Mouse (Mus musculus): ENCODE data around the gene Ang2. TPM values are rescaled to one million over a fixed set of nuclear protein-coding genes. Genes with fewer than 3 reads are reported as not detected.
"Not testable (repeated sequence)": the region's sequence is repeated elsewhere in the genome, so short reads cannot be mapped to it uniquely, and the experiment has no call there.

Gene Ang2
- not detected for total RNA-seq (2021)
- long read RNA-seq, experiment 1: 0 reads
- long read RNA-seq, experiment 2: 0 reads

DNA sequence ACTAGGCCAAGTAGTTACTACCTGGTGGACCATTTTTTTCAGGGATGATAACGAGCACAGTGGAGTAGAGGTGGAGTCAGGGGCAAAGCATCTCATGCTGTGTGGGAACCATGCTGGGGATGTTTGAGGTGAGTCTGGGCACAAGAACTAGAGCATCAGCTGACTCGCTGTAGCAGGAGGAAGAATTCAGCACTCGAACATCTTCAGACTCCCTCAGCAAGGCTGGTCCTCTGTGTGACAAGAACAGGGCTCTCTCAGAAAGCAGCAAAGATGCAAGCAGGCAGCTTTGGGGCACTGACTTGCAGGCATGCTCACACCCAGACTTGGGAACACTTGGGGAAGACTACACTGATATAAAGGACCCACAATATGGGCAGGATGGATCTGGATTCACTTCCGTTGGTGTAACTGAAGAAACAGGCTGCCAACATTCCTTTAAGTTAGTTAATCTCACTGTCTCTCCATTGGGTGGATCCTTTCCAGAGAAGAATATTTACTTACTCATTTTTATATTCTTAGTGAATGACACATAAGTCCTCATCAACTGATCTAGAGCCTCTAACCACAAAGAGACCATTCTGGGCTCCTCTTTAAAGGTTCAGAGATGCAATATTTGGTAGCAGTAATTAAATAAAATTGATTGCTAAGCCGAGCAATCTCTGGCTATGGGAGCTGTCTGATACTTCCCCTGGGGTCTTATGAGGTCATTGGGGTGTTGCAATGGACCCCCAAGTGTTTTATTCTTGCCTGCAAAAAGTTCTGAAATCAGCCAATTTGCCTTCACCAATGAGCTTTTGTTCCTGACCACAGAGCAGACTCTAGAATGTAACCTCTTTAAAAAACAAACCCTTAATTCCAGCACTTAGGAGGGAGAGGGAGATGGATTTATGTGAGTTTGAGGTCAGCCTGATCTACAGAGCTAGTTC lies at the start of gene Ang2:
Gene Ang2 (minus strand): TSS at position 51 of the 926 bp plus-strand sequence.
- DNase-seq: no peak

DNA sequence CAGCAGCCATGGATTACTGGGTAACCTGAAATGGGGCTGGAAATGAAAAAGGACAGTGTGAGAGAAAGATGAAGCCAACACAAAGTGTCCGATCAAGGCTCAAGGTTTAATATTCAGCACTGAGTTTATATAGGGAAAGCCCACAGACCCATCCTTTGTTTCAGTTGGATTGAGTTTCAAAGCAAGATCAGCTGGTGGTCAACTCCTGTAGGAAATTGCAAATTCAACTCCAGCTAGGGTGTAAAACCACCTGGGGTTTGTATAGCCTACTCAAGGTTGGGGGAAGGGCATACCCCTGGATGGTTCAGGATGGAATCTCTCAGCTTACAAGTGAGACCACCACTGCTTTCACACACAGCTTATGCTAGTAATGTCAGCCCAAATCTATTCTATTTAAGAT lies 48.8 kb upstream of the Ang2 start:
- DNase-seq: no peak

DNA sequence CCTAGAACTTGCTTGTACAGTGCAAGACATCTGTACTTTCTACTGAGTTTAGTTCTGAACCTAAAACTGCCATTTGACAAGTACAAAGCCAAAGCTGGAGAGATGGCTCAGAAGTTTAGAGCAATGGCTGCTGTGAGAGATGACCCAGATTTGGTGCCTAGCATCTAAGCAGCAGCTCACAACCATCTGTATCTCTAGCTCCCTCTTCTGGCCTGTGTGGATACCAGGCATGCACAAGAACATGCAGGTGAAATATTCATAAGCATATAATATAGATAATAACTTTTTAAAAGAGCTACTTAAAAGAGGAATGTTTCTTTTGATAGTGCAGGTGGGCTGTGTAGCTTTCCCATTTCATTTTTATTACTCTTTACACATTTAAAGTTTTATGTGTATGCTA lies 42.0 kb upstream of the Ang2 start:
- peak; percentile 52 to 68 for DNase-seq

DNA sequence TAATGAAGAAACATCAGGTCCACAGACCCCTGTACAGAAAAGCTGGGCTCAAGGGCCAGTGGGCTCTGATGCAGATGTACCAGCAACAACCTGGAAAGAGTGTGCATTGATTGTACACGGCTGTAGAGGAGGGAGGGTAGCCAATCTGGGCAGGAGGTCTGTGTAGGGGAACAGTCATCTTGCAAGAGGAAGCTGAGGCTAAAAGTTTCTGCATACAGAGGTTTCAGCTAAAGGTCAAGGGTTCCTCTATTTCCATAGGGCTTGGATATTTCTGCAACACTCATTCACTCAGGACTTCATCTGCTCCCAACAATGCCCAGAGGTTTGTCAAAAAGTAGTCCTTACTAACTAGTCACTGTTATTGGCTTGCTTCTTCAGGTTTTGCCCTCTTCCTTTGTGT lies 38.5 kb upstream of the Ang2 start:
- DNase-seq: not testable (repeated sequence)

DNA sequence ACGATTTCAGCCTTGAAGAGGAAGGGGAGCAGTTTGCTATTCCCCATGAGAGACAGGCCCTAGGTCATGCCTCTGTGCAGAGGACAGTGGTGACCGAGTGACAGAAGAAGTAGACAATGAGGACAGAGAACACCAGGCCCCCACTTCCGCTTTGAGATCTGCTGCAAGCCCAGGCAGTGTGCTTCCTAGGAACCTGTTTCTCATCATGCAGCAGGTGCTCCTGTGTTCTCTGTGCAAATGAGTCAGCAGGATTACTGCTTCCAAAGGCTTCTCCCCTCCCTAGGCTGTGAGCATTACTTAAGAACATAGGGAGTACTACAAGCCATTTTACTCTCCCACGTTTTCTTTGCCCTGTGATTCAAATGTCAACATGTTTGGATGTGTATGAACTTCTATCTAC lies 30.7 kb upstream of the Ang2 start:
- not testable (repeated sequence) for DNase-seq

DNA sequence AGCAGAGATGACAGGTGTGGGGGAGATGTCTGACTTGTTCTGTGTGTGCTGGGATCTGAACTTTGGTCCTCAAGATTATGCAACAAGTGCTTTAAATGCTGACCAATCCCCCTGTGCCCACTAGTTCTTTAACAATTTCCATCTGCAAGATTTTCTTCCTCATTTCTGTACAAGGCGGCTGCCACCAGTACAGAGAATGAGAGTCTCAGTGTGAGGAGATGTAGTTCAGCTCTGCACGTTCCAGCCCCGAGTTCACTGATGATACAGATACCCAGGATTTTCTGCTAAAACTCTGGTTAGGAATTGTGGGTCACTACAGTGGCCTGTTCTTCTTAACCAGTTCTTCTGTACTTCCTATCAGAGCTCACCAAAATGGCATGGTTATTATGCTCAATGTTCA lies 21.1 kb upstream of the Ang2 start:
- not testable (repeated sequence) for DNase-seq

DNA sequence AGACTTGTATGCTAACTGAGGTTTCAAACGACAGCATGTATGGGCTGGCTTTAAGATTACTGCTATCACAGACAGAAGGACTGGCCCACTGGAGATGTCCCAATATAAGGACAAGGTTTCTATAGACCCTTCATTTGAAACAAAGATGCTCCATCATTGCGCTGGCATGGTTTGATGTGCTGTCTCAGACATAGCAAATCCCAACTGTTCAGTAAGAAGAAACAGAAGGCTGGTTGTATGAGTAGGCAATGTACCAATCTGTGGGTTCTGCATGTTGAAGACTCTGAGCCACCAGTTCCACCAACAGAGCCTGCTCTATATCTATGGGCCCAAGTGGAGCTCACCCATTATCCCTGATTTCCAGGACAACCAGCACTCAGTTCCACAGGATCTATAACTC lies 4.2 kb upstream of the Ang2 start, which contains the start of gene Ear14:
Gene Ear14 (plus strand): TSS at position 277 of the 400 bp plus-strand sequence.
- DNase-seq: no peak

DNA sequence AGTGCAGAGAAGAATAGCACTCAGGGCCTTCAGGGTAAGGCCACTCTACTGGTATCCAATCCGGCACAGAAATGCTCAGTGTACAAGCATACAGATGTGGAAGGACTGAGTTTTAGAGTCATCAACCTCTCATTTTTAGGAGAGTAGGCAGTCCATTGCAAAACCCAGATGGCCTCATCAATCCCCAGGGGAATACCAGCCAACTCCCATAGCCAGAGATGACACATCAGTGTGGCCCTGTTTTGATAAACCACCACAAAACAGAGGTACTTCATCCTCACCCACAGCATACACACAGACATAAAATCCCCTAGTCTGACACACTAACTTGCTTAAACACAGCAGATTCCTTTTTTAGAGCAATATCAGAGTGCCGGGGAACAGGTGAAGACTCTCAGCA lies 1.5 kb upstream of the Ang2 start:
- DNase-seq: no peak

DNA sequence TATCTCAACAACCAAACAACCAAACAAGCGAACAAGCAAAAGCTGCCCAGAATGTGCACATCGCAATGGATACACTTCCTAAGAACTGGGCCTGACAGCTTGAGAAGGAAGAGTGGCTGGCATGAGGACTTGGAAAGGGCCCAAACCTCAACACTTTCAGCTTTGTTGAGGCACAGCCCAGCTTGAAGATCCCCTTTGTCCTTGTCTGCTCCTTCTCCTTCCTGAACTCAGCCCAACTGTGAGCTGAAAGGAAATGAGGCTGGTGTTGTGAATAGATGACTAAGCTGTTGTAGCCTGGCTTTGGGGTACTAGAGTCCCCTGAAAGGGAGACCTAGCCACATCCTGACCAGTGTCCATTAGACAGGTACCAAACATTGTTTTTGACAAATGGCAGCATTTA lies 1.1 kb upstream of the Ang2 start:
- no peak for DNase-seq

DNA sequence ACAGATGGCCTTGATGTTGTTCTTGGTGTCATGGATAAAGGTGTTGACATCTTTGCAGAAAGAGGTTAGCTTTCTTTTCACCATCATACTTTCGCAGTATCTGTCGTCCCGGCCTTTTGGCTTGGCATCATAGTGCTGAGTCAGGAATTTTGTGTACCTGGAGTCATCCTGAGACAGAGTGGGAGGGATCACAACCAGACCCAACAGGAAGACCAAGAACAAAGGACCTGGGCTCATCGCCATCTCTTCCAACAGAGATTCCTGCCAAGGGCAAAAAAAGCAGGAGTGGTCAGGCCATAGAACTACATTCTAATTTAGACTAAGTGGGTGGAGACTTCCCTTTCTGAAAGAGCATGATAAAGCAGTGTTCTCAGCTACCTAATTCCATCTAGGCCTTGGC lies 3.3 kb downstream of the Ang2 start:
- peak; percentile 4 to 21 for DNase-seq

DNA sequence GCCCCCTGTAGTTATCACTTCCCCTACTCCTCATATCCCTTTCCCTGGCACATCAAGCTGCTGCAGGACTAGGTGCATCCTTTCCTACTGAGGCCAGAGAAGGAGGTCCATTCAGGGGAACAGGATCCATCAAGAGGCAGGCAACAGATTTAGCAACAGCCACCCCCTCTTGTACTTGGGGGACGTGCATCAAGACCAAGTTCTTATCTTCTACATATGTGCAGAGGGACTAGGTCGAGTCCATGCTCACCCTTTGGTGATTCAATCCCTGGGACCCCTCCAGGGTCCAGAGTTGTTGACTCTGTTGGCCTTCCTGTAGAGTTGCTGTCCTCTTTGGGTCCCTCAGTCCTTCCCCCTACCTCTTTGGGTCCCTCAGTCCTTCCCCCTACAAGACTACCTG lies 17.9 kb downstream of the Ang2 start:
- DNase-seq: not testable (repeated sequence)

DNA sequence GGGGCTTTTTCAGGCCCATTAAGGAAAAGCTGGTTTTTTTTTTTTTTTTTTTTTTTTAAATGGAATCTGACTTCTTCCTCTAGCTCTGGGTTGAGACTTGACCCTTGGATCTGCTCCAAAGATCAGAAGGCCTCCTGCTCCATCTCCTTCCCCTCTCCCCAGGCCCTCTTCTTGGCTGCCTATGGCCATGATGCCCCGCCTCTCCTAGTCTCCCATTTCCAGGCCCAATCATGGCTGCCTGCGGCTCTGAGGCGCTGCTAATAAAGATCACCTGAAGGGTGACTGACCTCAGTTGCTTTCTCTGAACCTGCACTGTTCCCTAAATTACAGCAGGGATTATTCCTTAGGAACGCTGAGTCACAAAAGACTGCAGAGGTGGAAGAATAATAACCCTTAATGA lies 25.1 kb downstream of the Ang2 start:
- DNase-seq: no peak

DNA sequence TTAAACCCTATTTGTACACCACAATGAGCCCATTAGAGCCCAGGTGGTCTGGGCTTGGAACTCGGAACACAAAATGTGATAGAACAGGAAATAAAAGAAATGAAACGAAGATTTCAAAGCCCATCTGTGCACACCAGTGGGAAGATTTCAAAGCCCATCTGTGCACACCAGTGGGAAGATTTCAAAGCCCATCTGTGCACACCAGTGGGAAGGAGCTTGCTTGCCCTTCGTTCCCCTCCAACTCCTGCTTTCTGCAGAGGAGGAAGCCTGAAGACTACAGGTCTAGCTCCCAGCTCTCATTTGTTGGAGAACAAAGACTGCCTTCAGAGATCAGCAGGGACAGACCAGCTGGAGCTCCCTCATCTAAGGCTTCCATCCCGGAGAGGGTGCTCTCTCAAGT lies 26.0 kb downstream of the Ang2 start:
- not testable (repeated sequence) for DNase-seq

DNA sequence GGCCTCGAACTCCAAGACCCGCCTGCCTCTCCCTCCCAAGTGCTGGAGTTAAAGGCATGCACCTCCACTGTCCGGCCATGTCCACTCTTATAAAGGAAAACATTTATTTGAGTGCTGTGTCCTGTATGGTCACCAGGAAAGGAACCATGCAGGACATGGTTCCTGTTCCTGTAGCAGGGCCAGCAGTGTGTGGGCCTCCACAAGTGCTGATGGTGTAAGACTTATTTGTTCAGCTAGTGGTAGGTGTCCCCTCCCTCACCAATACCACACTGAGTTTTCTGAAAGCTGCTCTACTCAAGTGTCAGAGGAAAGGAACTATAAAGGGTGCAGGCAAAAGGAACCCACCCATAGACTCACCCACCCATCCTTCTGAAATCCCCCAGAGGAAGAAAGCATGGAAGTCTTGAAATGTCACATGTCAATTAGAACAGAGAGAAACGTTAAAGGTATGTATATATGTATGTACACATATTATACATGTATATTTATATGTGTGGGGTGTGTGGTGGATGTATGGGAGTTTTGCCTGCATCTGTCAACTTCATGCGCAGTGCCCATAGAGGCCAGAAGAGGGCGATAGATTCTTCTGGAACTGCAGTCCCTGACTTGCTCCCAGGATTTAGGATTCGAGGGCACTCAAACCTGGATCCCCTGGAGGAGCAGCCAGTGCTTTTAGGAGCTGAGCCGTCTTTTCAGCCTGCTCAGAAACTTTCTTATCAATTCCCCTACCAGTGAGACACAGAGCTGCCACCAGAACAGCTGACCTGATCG lies 26.7 kb downstream of the Ang2 start:
- peak; percentile 43 for DNase-seq

DNA sequence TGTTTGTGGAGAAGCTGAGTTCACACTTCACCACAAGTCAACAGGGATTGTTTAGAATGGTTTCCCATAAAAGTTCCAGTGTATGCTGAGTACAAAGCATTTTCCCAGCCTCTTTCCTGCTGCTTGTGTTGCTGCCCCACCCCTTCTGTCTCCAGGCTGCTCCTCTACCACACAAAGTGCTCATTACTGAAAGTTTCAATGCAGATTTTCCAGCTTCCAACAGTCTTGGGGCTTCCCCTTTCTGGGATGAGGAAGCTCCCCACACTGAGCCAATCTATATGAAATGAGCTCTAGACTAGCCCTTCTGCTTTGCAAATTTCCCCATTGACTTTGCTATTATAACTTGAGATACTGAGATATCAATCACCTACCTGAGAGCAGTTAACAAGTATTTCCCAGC lies 32.9 kb downstream of the Ang2 start:
- DNase-seq: no peak

DNA sequence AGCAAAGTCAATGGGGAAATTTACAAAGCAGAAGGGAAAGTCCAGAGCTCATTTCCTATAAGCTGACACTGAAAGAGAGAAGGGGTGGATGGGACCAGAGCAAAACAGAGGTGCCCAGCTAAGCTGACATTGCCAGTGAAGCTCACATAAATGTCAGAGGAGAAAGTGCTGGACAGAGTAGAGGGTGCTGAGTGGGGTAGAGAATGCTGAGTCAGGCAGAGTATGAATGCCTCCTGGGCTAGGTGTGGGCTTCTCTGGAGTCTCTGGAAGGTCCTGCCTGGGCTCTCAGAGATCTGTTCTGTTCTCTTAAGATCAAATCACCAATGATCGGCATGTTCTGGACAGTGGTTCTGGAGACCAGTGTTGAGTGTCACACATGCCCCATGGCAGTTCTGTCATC lies 33.5 kb downstream of the Ang2 start:
- no peak for DNase-seq

DNA sequence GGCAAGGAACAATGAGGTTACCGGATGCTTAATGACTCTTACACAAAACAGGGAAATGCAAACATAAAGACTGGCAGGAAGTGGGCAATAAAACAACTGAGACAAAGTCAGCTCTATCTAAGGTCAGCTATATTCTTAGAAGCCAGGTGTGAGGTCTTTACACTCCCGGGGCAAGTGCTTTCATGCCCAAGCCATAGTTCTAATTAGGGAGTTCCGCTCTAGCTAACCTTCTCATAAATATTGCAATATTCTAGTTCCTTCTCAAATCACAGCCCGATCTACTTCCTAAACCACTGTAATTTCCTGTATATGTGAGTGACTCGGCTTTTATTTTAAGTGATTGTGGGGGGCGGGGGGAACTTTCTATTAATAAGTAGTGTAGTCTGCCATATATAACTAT lies 35.6 kb downstream of the Ang2 start:
- not testable (repeated sequence) for DNase-seq

DNA sequence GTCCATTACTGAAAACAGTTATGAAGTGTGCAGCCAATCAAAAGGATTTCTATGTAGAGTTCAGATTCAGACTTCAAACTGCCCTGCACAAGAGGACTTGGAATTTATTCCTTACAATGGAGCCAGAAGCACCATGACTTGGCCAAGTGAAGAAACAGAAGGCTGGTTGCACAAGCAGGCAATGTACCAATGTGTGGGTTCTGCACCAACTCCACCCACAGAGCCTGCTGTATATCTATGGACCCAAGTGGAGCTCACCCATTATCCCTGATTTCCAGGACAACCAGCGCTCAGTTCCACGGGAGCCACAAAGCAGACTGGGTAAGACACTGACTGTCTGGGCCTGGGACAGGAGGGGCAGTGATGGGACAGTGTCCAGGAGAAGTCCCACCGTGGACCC lies 37.0 kb downstream of the Ang2 start, which contains the start of gene Rnase2b:
Gene Rnase2b (plus strand): TSS at position 285 of the 400 bp plus-strand sequence.
- peak in 1 of 2 experiments; percentile 15 for DNase-seq

DNA sequence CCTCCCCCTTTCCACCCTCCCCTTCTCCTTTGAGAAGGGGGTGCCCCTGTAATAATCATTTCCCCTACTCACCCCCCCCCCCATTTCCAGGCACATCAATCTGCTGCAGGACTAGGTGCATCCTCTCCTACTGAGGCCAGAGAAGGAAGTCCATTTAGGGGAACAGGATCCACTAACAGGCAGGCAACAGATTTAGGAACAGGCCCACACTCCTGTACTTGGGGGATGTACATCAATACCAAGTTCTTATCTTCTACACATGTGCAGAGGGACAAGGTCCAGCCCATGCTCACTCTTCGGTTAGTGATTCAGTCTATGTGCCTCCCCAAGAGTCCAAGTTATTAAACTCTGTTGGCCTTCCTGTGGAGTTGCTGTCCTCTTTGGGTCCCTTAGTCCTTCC lies 41.9 kb downstream of the Ang2 start:
- no peak for DNase-seq

DNA sequence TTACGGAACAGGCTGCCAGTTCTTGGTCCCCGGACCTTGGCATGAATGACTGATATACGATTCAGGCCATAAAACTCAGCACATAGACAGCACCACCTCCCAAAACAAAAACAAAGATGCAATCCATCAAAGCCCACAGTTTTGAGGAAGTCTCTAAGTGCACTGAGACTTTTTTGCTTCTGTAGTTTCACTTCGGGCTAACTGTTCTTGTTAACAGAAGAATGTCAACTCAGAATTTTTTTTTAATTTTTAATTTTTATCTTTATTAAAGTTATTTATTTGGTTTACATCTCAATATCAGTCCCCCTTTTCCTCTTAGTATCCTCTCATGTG lies 42.2 kb downstream of the Ang2 start:
- DNase-seq: no peak

DNA sequence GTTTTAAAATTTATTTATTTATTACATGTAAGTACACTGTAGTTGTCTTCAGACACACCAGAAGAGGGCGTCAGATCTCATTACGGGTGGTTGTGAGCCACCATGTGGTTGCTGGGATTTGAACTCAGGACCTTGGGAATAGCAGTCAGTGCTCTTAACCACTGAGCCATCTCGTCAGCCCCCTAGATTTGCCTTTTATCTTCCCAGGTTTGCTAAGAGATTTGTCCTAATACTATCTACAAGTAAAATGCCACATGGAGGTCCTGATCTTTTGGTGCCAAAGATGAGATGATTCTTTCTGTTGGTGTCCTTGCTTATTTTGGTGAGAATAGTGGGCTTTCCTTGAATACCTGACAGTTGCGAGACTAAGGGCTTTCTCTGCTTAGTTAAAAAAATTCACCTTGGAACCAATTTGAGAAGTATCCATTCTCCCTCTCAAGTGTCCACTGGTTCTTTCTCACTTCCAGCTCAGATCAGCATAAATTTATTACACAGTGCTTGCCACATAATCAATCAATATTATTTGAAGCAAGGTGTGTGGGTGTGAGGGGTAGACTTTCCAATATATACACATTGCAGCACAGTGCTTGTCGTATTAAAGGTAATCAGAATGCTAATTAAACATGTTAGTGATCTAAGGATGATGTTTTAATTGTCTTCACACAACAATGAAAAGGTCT lies 42.8 kb downstream of the Ang2 start:
- no peak for DNase-seq

DNA sequence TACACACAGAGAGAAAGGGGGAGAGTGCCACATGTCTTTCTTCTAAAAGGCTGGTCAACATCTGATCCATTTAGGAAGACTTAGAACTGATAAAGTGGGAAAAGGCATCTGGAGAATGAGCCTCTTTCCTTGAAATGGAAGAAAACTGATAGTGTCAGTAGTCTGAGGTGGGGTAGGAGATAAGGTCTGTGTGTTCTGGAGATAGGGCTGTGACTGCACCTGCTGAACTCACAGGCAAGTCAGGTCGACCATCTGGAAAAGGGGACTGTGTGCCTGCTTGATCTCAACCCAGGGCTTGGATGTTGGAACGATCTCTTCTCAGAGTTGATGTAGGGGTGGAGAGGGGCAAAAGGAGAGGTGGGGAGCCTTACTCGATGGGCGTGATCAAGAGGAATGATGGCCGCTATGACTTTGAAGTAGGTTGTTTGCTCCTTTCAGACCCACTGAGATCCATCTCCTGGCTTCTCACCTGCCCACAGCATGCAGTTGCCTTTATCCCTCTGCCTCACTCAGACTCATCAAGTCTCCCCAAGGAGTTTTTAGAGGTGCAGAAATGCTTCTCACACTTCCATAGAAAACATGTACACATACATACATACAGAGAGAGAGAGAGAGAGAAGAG lies 46.6 kb downstream of the Ang2 start:
- DNase-seq: no peak
